Mouse (Mus musculus): ENCODE data around the gene Fam185a. TPM values are rescaled to one million over a fixed set of nuclear protein-coding genes. Genes with fewer than 3 reads are reported as not detected.

The Fam185a gene
- total and polyA plus RNA-seq, 3 experiments, result 4.5 to 19.9 (median 18.4) TPM

DNA sequence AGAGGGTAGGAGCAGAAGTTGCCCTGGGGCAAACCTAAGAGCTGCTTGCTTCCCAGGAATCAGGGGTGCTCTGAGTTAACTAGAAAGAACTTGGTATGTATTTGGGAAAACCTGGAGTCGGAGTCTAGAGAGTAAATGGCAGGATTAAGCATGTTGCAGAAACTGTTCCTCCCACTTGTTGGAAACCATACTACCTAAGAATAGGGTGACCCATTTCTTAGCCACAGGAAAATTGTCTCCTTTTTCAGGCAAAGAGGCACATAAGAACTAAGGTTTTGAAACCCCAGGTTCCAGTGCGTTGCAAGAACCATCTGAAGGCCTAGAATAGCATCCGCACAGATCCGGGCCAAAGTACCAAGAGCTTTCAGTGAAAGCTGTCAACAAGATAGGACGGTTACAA is 53.7 kb downstream of the Fam185a start:
- H3K36me3 ChIP-seq (ENCODE audit: control insufficient read depth, insufficient read depth, low read length), result no peaks in the 10 kb centered on the region
- no peaks in the 10 kb centered on the region for H3K79me2 ChIP-seq (replicated peaks; ENCODE audit: control insufficient read depth, insufficient read depth, low read length)
- H3K4me1 ChIP-seq (ENCODE audit: control insufficient read depth, insufficient read depth, low read length), result no peaks in the 10 kb centered on the region
- intact Hi-C loops (cut with DNase I), result no loop called here
- no peak for TF ChIP-seq CTCF (IDR thresholded peaks at IDR 0.05)
- TF ChIP-seq POLR2A (IDR thresholded peaks at IDR 0.05; ENCODE audit: insufficient read depth, low read depth, low read length), result no peak
- no peak for TF ChIP-seq EP300 (IDR thresholded peaks at IDR 0.05; ENCODE audit: insufficient read depth, low read depth, low read length)
- no peak for DNase-seq
- no peak overlapping the region for H3K9ac ChIP-seq (ENCODE audit: low read depth, low read length)
- 80% methylated on average over 5 of the region's 5 CpGs for WGBS
- no peak overlapping the region for H3K27ac ChIP-seq
- no peak overlapping the region for H3K4me3 ChIP-seq
- no peaks in the 10 kb centered on the region for H3K27me3 ChIP-seq (ENCODE audit: control insufficient read depth, insufficient read depth, low read length)

DNA sequence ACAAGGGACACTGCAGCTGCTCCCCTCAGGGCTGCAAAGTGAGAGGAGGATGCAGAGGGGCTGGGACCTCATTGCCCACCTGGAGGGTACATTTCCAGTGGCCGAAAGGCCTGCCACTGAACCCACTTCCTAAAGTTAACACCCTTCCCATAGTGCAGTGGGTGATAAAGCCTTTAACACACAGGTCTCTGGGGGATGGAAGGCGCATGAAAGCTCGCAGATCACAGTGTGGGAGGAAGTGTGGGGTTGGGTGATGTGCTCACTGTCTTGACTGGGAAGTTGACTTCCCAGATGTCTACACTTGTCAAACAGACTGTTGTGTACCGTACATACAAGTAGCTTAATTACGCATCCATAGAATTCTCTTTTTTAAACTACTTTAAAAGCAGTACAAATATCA is 55.0 kb downstream of the Fam185a start:
- no peak overlapping the region for H3K9ac ChIP-seq (ENCODE audit: low read depth, low read length)
- H3K36me3 ChIP-seq (ENCODE audit: control insufficient read depth, insufficient read depth, low read length), result no peaks in the 10 kb centered on the region
- no peaks in the 10 kb centered on the region for H3K79me2 ChIP-seq (replicated peaks; ENCODE audit: control insufficient read depth, insufficient read depth, low read length)
- H3K27ac ChIP-seq, result no peak overlapping the region
- H3K27me3 ChIP-seq (ENCODE audit: control insufficient read depth, insufficient read depth, low read length), result no peaks in the 10 kb centered on the region
- intact Hi-C loops (cut with DNase I), result no loop called here
- WGBS, result 82% methylated on average over 5 of the region's 5 CpGs
- DNase-seq, result no peak
- no peak overlapping the region for H3K4me3 ChIP-seq
- TF ChIP-seq POLR2A (IDR thresholded peaks at IDR 0.05; ENCODE audit: insufficient read depth, low read depth, low read length) (no peak), EP300 (IDR thresholded peaks at IDR 0.05; ENCODE audit: insufficient read depth, low read depth, low read length) (no peak), CTCF (IDR thresholded peaks at IDR 0.05) (no peak)
- no peaks in the 10 kb centered on the region for H3K4me1 ChIP-seq (ENCODE audit: control insufficient read depth, insufficient read depth, low read length)

DNA sequence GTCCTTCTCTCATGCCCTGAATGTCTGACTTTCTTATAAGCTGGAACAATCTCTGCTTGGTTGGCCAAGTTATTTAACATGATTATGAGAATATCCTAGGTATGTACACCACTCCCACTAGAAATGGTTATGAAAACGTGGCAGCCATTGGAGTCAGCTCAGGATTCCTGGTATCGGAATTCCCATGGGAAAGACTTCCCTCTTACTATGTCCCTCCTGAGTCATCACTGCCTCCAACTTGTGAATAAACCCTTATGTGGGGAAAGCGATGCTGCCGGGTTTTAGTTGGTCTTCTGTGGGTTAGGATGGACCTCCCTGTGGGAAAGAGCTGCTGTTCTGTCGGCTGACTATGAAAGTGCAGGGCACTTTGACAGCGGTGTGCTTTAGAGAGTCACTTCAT is 56.8 kb downstream of the Fam185a start:
- Histone ChIP-seq H3K79me2 (replicated peaks; ENCODE audit: control insufficient read depth, insufficient read depth, low read length) (no peaks in the 10 kb centered on the region), H3K27ac (no peak overlapping the region), H3K4me3 (no peak overlapping the region), H3K9ac (ENCODE audit: low read depth, low read length) (no peak overlapping the region), H3K27me3 (ENCODE audit: control insufficient read depth, insufficient read depth, low read length) (no peaks in the 10 kb centered on the region), H3K36me3 (ENCODE audit: control insufficient read depth, insufficient read depth, low read length) (no peaks in the 10 kb centered on the region), H3K4me1 (ENCODE audit: control insufficient read depth, insufficient read depth, low read length) (no peaks in the 10 kb centered on the region)
- intact Hi-C loops (cut with DNase I), result no loop called here
- 80% methylated on average over 6 of the region's 6 CpGs for WGBS
- no peak for DNase-seq
- TF ChIP-seq CTCF (IDR thresholded peaks at IDR 0.05) (no peak), POLR2A (IDR thresholded peaks at IDR 0.05; ENCODE audit: insufficient read depth, low read depth, low read length) (no peak), EP300 (IDR thresholded peaks at IDR 0.05; ENCODE audit: insufficient read depth, low read depth, low read length) (no peak)

DNA sequence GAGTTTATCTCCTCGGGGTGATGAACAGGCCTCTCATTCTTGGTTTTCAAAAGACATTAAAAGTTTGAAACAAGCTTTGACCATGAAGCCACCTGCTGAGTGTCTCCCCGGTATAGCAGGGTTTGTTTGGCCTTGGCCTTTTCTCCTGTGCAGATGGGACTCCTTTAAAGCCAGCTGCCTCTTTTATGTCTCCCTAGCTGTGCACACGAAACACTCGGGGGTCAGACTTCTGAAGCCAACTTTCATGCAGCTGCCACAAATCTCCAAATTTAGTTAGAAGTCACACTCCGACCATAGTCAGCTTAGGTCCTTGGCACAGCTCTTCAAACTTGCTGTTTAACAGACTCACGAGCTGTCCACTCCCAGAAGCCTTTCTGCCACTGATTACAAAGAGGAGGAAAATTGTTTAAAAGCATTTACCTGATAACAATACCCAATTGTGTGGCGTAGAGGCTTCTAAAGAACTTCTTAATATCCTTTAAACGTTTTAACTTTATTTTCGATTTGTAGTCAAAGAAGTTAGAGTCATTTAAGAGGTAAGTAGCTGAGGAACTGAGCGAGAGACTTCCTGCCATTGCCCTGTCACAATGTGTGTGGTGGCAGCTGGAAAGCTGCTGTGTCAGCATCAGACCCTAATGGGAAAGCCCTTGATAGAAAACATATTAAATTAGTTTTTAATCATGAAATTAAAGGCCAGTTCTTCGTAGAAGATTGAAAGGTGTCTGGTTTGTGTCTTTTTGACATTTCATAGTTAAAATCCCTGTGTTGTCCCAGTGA is 57.9 kb downstream of the Fam185a start:
- 47% methylated on average over 11 of the region's 11 CpGs for WGBS
- DNase-seq, result no peak
- intact Hi-C loops (cut with DNase I), result no loop called here

DNA sequence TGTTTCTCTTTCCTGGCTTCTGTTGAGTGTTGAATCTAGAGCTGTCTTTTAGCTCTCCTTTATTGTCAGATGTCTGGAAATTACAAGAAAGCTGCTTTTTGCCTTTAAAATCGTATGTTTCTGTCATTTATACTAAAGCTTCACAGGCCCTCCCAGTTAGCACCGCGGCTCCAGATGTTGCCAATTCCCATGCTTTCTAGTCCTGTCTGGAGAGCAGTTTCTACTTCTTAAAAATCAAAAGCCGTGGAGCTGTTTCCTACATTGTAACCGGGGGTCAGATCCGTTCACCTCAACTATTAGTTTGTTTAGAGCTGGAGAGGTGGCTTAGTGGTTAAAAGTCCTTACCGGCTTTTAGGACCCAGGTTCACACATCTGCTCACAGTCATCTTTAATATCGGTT is 58.5 kb downstream of the Fam185a start:
- no peak overlapping the region for H3K4me3 ChIP-seq
- intact Hi-C loops (cut with DNase I), result no loop called here

More for the DNA sequence above, 57.9 kb downstream of the Fam185a start:
- Histone ChIP-seq H3K9ac (ENCODE audit: low read depth, low read length) (no peak overlapping the region), H3K4me1 (ENCODE audit: control insufficient read depth, insufficient read depth, low read length) (no peaks in the 10 kb centered on the region), H3K27me3 (ENCODE audit: control insufficient read depth, insufficient read depth, low read length) (no peaks in the 10 kb centered on the region), H3K36me3 (ENCODE audit: control insufficient read depth, insufficient read depth, low read length) (no peaks in the 10 kb centered on the region), H3K27ac (no peak overlapping the region), H3K4me3 (no peak overlapping the region), H3K79me2 (replicated peaks; ENCODE audit: control insufficient read depth, insufficient read depth, low read length) (no peaks in the 10 kb centered on the region)
- no peak for TF ChIP-seq EP300 (IDR thresholded peaks at IDR 0.05; ENCODE audit: insufficient read depth, low read depth, low read length)
- TF ChIP-seq CTCF (IDR thresholded peaks at IDR 0.05), result no peak
- no peak for TF ChIP-seq POLR2A (IDR thresholded peaks at IDR 0.05; ENCODE audit: insufficient read depth, low read depth, low read length)

DNA sequence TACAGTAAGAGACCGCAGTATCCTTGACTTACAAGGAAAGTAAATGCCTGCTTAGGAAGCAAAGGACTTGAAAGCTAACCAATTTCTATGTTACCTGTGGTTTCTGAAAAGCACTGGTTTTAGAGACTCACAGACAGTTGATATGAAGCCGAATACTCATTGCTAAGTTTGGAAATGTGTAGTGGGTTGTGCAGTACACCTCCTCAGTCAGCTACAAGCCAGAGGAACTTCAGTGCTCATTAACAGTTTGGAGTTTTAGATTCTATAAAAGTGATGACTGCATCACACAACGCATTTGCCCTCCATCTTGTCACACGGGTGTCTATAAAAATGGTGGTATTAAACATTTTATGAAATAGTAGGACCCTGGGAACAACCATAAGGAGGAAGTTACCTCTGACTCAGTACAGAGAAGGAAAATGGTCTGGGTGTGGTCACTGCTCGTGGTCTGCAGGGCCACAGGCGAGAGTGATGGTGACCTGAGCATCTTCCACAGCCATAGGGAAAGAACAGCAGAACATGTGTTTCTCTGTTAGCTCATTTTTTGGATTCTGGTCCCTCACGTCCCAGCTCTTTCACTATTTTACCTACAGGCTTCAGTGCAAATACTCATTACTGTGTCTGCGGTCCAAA is 60.6 kb downstream of the Fam185a start:
- no peak overlapping the region for H3K9ac ChIP-seq (ENCODE audit: low read depth, low read length)
- no peaks in the 10 kb centered on the region for H3K36me3 ChIP-seq (ENCODE audit: control insufficient read depth, insufficient read depth, low read length)
- 90% methylated on average over 8 of the region's 8 CpGs for WGBS
- H3K4me1 ChIP-seq (ENCODE audit: control insufficient read depth, insufficient read depth, low read length), result peaks cover 3% of the 10 kb centered on the region
- no peak overlapping the region for H3K4me3 ChIP-seq
- DNase-seq, result no peak
- H3K79me2 ChIP-seq (replicated peaks; ENCODE audit: control insufficient read depth, insufficient read depth, low read length), result no peaks in the 10 kb centered on the region
- intact Hi-C loops (cut with DNase I), result no loop called here
- no peaks in the 10 kb centered on the region for H3K27me3 ChIP-seq (ENCODE audit: control insufficient read depth, insufficient read depth, low read length)
- TF ChIP-seq POLR2A (IDR thresholded peaks at IDR 0.05; ENCODE audit: insufficient read depth, low read depth, low read length) (no peak), CTCF (IDR thresholded peaks at IDR 0.05) (no peak), EP300 (IDR thresholded peaks at IDR 0.05; ENCODE audit: insufficient read depth, low read depth, low read length) (no peak)
- H3K27ac ChIP-seq, result no peak overlapping the region

More for the DNA sequence above, 58.5 kb downstream of the Fam185a start:
- Histone ChIP-seq H3K27ac (no peak overlapping the region), H3K27me3 (ENCODE audit: control insufficient read depth, insufficient read depth, low read length) (no peaks in the 10 kb centered on the region), H3K9ac (ENCODE audit: low read depth, low read length) (no peak overlapping the region), H3K79me2 (replicated peaks; ENCODE audit: control insufficient read depth, insufficient read depth, low read length) (no peaks in the 10 kb centered on the region), H3K36me3 (ENCODE audit: control insufficient read depth, insufficient read depth, low read length) (no peaks in the 10 kb centered on the region), H3K4me1 (ENCODE audit: control insufficient read depth, insufficient read depth, low read length) (no peaks in the 10 kb centered on the region)
- DNase-seq, result no peak
- WGBS, result 85% methylated on average over 8 of the region's 8 CpGs
- TF ChIP-seq POLR2A (IDR thresholded peaks at IDR 0.05; ENCODE audit: insufficient read depth, low read depth, low read length), result no peak
- no peak for TF ChIP-seq EP300 (IDR thresholded peaks at IDR 0.05; ENCODE audit: insufficient read depth, low read depth, low read length)
- TF ChIP-seq CTCF (IDR thresholded peaks at IDR 0.05), result no peak
